Mouse (Mus musculus): Measurements from ENCODE around the gene Fam163a.

DNA sequence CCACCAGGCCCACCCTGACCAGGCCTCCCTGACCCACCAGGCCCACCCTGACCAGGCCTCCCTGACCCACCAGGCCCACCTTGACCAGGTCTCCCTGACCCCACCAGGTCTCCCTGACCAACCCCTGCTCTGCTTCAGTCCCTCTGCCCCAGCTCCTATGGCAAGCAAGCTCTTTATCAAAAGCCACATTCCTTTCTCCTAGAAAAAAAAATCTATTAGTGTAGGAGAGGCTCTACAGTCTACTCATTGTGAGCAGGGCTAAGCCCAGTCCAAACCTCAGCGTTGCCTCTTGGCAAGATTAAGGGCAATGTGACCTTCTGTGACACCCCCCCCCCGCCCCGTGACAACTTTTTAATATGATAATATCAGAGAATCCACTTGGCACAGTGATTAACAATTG, 120.2 kb downstream of the Fam163a start:
- TF ChIP-seq POLR2A (IDR thresholded peaks at IDR 0.05; ENCODE audit: borderline replicate concordance, extremely low read depth, insufficient read depth, insufficient read length, poor library complexity, severe bottlenecking) (no peak), CTCF (IDR thresholded peaks at IDR 0.05; ENCODE audit: borderline replicate concordance, extremely low read depth, insufficient read depth, insufficient read length) (no peak)

Data from brain, embryonic 14.5 days (tissue).